Mouse (Mus musculus) natural killer cell, adult 2 months (primary cell): ENCODE measurements at regions not wholly inside any gene's neighbourhood (a gene's known extent, or its start where the extent isn't known, plus 50 kb on each side); places are given as distances from the start of the nearest gene placed in this dataset.

Experiments
- DNase-seq, 2 experiments: peaks; one replicate each; pipeline ENCODE4 v3.0.0; 2022; ENCODE audit warnings: low spot score in 2 of 2

GRCm38 (mm10) chr4:142956832-142957429 lies 255.9 kb downstream of the Prdm2 start:
- no peak for DNase-seq

GRCm38 (mm10) chr4:142956376-142956775 lies 256.4 kb downstream of the Prdm2 start:
- DNase-seq: no peak

- DNase-seq: no peak
These were observed 259.1 kb downstream of the Prdm2 start for GRCm38 (mm10) chr4:142953724-142954123.

GRCm38 (mm10) chr4:142952879-142953278 lies 259.9 kb downstream of the Prdm2 start:
- DNase-seq: no peak

- DNase-seq: no peak
These were observed 265.1 kb downstream of the Prdm2 start for GRCm38 (mm10) chr4:142947673-142948072.

- no peak for DNase-seq
These were observed 279.2 kb downstream of the Prdm2 start for GRCm38 (mm10) chr4:142933627-142934026.

GRCm38 (mm10) chr4:142929245-142929644 lies 283.6 kb downstream of the Prdm2 start:
- no peak for DNase-seq

GRCm38 (mm10) chr4:142927328-142928108 lies 285.3 kb downstream of the Prdm2 start:
- DNase-seq: no peak

GRCm38 (mm10) chr4:142925111-142925510 lies 287.7 kb downstream of the Prdm2 start:
- DNase-seq: no peak

- no peak for DNase-seq
These were observed 303.3 kb downstream of the Prdm2 start for GRCm38 (mm10) chr4:142909355-142909947.

GRCm38 (mm10) chr4:142908782-142909181 lies 304.0 kb downstream of the Prdm2 start:
- no peak for DNase-seq

GRCm38 (mm10) chr4:142903356-142904032 lies 309.3 kb downstream of the Prdm2 start:
- no peak for DNase-seq

- DNase-seq: no peak
These were observed 312.0 kb downstream of the Prdm2 start for GRCm38 (mm10) chr4:142900792-142901191.

- no peak for DNase-seq
These were observed 313.8 kb downstream of the Prdm2 start for GRCm38 (mm10) chr4:142898994-142899393.

- no peak for DNase-seq
These were observed 322.1 kb downstream of the Prdm2 start for GRCm38 (mm10) chr4:142890711-142891110.

- DNase-seq: no peak
These were observed 323.9 kb downstream of the Prdm2 start for GRCm38 (mm10) chr4:142888891-142889290.

GRCm38 (mm10) chr4:142887876-142888275 lies 324.9 kb downstream of the Prdm2 start:
- no peak for DNase-seq

GRCm38 (mm10) chr4:142880323-142880759 lies 332.5 kb downstream of the Prdm2 start:
- peak in 1 of 2 experiments; percentile 1 for DNase-seq

- no peak for DNase-seq
These were observed 336.6 kb downstream of the Prdm2 start for GRCm38 (mm10) chr4:142876151-142876550.

GRCm38 (mm10) chr4:142875105-142875504 lies 337.7 kb downstream of the Prdm2 start:
- DNase-seq: no peak

GRCm38 (mm10) chr4:142866341-142866740 lies 346.5 kb downstream of the Prdm2 start:
- no peak for DNase-seq

- no peak for DNase-seq
These were observed 347.2 kb downstream of the Prdm2 start for GRCm38 (mm10) chr4:142865593-142865992.
